ENCODE assay signal across 13 mouse cellular contexts in the genomic region with DNA sequence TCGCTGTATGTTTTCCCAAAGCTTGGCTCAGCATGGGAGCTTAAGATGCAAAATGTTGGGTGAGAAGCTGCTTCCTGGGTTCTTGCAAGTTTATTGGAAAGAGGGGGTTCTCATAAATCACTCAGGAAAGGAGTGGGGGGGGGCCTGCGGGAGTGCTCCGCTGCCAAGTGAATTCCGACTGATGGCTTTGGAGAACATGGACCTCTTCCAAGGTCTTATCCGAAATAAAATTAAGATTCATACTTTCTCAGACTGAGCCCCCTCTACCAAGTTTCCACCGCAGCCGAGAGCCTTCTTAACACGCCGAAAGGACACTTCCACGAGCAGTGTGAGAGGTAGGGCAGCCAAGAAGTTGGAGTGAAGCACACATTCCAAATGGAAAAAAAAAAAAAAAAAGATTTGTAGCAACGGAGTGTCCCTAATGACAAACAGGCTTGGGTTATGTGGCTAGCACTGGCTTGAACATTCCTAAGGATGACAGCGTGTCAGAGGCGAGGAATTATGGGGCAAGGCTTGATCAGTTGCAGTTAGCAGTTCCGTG. TPM values are rescaled to one million over a fixed set of nuclear protein-coding genes. Genes with fewer than 3 reads are reported as not detected.
A peak's percentile ranks its signal among the peaks of the same experiment; 100 is the strongest.
DNase-seq lines count a peak whose midpoint lies in the region; ATAC-seq and TF ChIP-seq lines count a peak whose summit lies in the region.
"Had no signal": no experiment of that assay in that cellular context is flagged by ENCODE, and none has a peak within 500 bp of the region (broad histone marks: within the 10 kb centered on the region; RNA-seq: fewer than 3 reads in every experiment).

No protein-coding gene starts in this region.

- no peaks in the 10 kb centered on the region for H3K9me3 ChIP-seq in embryonic facial prominence, embryonic 14.5 days (ENCODE audit: control insufficient read depth, low read length)
- H3K9me3 ChIP-seq in midbrain, postnatal 0 days (ENCODE audit: low read length), result no peaks in the 10 kb centered on the region

- peak; percentile 23 for DNase-seq in kidney, adult 2 months
- DNase-seq in kidney, adult 8-10 months, result no peak
- DNase-seq in embryonic facial prominence, embryonic 14.5 days (ENCODE audit: low spot score), result peak; percentile 71
- DNase-seq in kidney, postnatal 10 days, result peak; percentile 61
- DNase-seq in skeletal muscle tissue, adult 2 months (ENCODE audit: low read depth, low spot score), result peak; percentile 11
- DNase-seq in midbrain, postnatal 0 days (ENCODE audit: low spot score), result no peak
- DNase-seq in left cerebral cortex, adult 18-20 months (ENCODE audit: low spot score in 2 of 2), result no peak
- DNase-seq: cerebellum, adult 11-12 months; heart, adult 18-20 months had no signal

- no peak overlapping the region for H3K9ac ChIP-seq in embryonic facial prominence, embryonic 14.5 days (ENCODE audit: low read depth, low read length)
- no peak overlapping the region for H3K9ac ChIP-seq in midbrain, postnatal 0 days (replicated peaks; ENCODE audit: low read length, poor library complexity, severe bottlenecking)
- H3K9ac ChIP-seq: liver, embryonic 14.5 days had no signal

- no peak overlapping the region for H3K27ac ChIP-seq in kidney, adult 2 months (ENCODE audit: insufficient read depth, low read depth, low read length)
- H3K27ac ChIP-seq in embryonic facial prominence, embryonic 14.5 days (replicated peaks; ENCODE audit: low read depth, low read length), result no peak overlapping the region; the same call in 1 of the 2 replicates
- no peak overlapping the region for H3K27ac ChIP-seq in midbrain, postnatal 0 days (ENCODE audit: low read depth, low read length)
- H3K27ac ChIP-seq: liver, embryonic 14.5 days had no signal

- no peak for ATAC-seq in embryonic facial prominence, embryonic 14.5 days (ENCODE audit: low read depth)
- no peak for ATAC-seq in midbrain, postnatal 0 days (ENCODE audit: low FRiP score)
- ATAC-seq: forebrain, embryonic 14.5 days had no signal

- H3K4me1 ChIP-seq in kidney, adult 2 months (ENCODE audit: control insufficient read depth, insufficient read depth, low read length), result no peaks in the 10 kb centered on the region
- H3K4me1 ChIP-seq in embryonic facial prominence, embryonic 14.5 days (ENCODE audit: control insufficient read depth, insufficient read depth, low read length), result peaks cover 18% of the 10 kb centered on the region
- H3K4me1 ChIP-seq in midbrain, postnatal 0 days (ENCODE audit: insufficient read depth, low read length), result no peaks in the 10 kb centered on the region

- H3K4me3 ChIP-seq in kidney, adult 2 months (ENCODE audit: insufficient read depth, low read depth, low read length), result no peak overlapping the region
- no peak overlapping the region for H3K4me3 ChIP-seq in embryonic facial prominence, embryonic 14.5 days (ENCODE audit: low read depth, low read length)
- no peak overlapping the region for H3K4me3 ChIP-seq in midbrain, postnatal 0 days (ENCODE audit: low read depth, low read length)

- H3K4me2 ChIP-seq in embryonic facial prominence, embryonic 14.5 days (ENCODE audit: low read depth, low read length), result no peak overlapping the region
- H3K4me2 ChIP-seq in midbrain, postnatal 0 days (ENCODE audit: low read depth, low read length, poor library complexity, severe bottlenecking), result no peak overlapping the region
- H3K4me2 ChIP-seq: midbrain, embryonic 11.5 days had no signal

- no peaks in the 10 kb centered on the region for H3K36me3 ChIP-seq in kidney, adult 2 months (ENCODE audit: control insufficient read depth, insufficient read depth, low read length)
- H3K36me3 ChIP-seq in embryonic facial prominence, embryonic 14.5 days (ENCODE audit: control insufficient read depth, insufficient read depth, low read length), result no peaks in the 10 kb centered on the region
- no peaks in the 10 kb centered on the region for H3K36me3 ChIP-seq in midbrain, postnatal 0 days (ENCODE audit: insufficient read depth, low read length)

- WGBS in kidney, adult 2 months, result 70% methylated on average over 14 of the region's 14 CpGs
- 44% methylated on average over 14 of the region's 14 CpGs for WGBS in embryonic facial prominence, embryonic 14.5 days
- 93% methylated on average over 14 of the region's 14 CpGs for WGBS in midbrain, postnatal 0 days

- TF ChIP-seq POLR2A in kidney, adult 2 months (IDR thresholded peaks at IDR 0.05; ENCODE audit: low read depth, low read length), result no peak

- no peaks in the 10 kb centered on the region for H3K27me3 ChIP-seq in kidney, adult 2 months (replicated peaks; ENCODE audit: control insufficient read depth, insufficient read depth, low read length)
- no peaks in the 10 kb centered on the region for H3K27me3 ChIP-seq in embryonic facial prominence, embryonic 14.5 days (replicated peaks; ENCODE audit: control insufficient read depth, insufficient read depth, low read length)
- no peaks in the 10 kb centered on the region for H3K27me3 ChIP-seq in midbrain, postnatal 0 days (ENCODE audit: insufficient read depth, low read length)
- H3K27me3 ChIP-seq: CH12.LX had no signal

- no peak for TF ChIP-seq CTCF in kidney, adult 2 months (conservative IDR thresholded peaks at IDR 0.05; ENCODE audit: insufficient read depth, insufficient read length, low read depth, low read length)
- TF ChIP-seq CTCF in midbrain, postnatal 0 days (IDR thresholded peaks at IDR 0.05), result no peak

RNA-seq across cellular contexts. Expression of gene Prickle1, which starts 34.4 kb away (rescaled TPM):
- 5.9 and 6.1 TPM in 2 replicates for polyA plus RNA-seq in kidney, adult 2 months (2012; rRNA removed)
- polyA plus RNA-seq in embryonic facial prominence, embryonic 14.5 days (2014; fragmentation: Nextera tagmentation; extraction: Ambion mirVana), result 35.7 and 43.5 TPM in 2 replicates
- 14.6 and 16.3 TPM in 2 replicates for total RNA-seq in midbrain, postnatal 0 days (2014; rRNA removed)
- 13.7 and 14.5 TPM in 2 replicates for polyA plus RNA-seq in midbrain, postnatal 0 days (2015; fragmentation: Nextera tagmentation; extraction: Ambion mirVana)
- 10 to 100 TPM; 87.4 to 93.8 TPM for total RNA-seq in left cerebral cortex, adult 18-20 months (2021)

Comparison
In these comparisons a context has a peak if more than half of its experiments do, and no peak if none do; other contexts are left out.
1. DNase-seq: peak in kidney, adult 2 months (single experiment), embryonic facial prominence, embryonic 14.5 days (single experiment), kidney, postnatal 10 days (single experiment) and skeletal muscle tissue, adult 2 months (single experiment); none in kidney, adult 8-10 months (0 of 2), midbrain, postnatal 0 days (single experiment) and left cerebral cortex, adult 18-20 months (0 of 2).